Mouse (Mus musculus): ENCODE results near the gene Hells.

Hells gene

DNA sequence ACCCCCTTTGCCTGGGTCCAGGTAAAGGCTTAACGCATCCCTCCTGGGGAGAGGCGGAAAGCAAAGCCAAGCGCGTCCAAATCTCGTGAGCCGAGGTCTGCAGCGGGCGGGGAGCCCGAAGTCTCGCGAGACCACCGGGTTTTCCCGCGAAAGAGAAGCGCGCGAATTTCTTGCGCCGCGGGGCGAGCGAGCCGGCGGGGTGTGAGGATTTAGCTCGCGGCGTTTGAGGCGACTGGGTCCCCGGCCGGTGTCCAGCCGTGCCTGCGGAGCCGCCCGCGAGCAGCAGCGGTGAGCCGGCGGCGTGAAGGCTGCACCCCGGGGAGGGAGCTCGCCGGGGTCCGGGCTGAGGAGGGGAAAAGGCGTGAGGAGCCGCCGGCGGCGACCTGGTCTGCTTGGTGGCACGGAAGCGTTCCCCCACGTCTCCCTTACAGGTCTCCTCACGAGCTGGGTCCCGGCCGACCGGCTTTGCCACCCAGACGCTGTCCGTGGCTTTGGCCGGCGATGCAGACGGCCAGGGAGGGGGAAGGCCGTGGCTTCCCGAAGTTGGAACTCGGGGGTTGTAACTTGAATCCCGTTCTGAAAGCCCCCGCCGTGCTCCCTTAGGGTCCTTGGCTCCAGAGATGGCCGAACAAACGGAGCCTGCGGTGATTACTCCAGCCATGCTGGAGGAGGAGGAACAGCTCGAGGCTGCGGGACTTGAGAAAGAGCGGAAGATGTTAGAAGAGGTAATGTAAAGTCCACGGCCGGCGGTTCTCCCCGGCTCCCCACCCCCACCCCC lies at the start of gene Hells:
TSS of gene Hells (plus strand) at position 128 of the 778 bp plus-strand sequence.
- peak; percentile 54 to 74 for DNase-seq (ENCODE audit: low read depth in 1 of 2, low spot score in 2 of 2)

DNA sequence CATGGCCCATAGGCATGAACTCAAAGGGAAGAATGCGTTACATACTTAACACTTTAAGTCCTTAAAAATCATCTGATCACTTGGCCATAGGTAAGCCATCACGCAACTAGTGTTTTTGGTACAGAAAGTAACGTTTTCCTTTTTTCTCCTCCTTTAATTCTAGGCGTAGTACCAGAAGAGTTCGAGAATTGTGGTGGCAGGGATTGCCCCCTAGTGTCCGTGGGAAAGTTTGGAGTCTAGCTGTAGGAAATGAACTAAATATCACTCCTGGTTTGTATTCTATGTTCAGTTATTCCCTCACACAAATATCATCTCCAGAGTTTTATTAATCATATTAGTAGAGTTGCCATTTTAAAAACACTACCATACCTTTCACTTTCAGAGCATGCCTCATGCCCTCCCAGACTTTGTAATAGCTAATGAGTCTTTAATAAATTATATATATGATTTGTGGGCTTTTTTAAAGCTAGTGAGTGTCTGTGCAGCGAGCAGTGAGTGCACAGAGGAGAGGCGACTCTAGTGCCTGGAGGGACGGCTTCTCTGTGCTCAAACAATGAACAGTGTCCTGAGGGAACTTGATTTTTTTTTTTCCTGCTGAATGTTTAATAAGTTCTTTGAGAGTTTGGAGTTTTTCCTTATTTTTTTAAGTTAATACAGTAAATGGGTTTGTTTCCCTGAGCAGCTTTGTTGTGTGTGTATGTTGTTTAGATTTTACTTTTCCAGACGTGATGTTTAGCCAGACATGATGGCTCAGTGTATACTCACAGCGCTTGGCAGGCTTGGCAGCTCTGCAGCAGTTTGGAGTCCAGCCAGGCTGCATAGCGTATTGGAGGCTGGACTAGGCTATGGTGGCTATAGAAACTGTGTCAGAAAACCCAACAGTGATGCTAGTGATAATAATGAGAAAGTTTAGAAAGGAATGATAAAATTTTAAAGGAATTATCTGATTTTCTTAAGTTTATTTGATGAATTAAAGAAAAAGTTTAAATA lies 29.3 kb upstream of the Hells start:
- DNase-seq (ENCODE audit: low read depth in 1 of 2, low spot score in 2 of 2), result no peak

GRCm38 (mm10) chr19:38902501-38902900 lies 28.2 kb upstream of the Hells start:
- no peak for DNase-seq (ENCODE audit: low read depth in 1 of 2, low spot score in 2 of 2)

DNA sequence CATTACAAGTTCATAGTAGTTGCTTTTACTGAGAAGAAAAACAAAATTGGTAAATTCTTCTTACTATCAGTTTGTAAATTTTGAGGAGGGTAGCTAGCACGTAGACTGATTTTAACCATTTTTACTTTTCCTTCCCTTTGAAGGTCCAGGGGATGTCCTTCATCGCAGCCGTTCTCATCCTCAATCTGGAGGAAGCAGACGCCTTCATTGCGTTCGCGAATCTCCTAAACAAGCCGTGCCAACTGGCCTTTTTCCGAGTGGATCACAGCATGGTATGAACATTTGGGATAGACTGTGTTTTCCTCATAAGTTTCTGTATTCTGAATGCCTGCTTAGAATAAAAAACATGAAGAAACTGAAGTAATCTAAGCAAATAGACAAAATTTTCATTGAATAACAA lies 16.9 kb upstream of the Hells start:
- no peak for DNase-seq (ENCODE audit: low read depth in 1 of 2, low spot score in 2 of 2)

- no peak for DNase-seq (ENCODE audit: low read depth in 1 of 2, low spot score in 2 of 2)
Observed at GRCm38 (mm10) chr19:38914926-38915325, 15.8 kb upstream of the Hells start.

GRCm38 (mm10) chr19:38915677-38916076 lies 15.0 kb upstream of the Hells start:
- no peak for DNase-seq (ENCODE audit: low read depth in 1 of 2, low spot score in 2 of 2)

GRCm38 (mm10) chr19:38928481-38929158 lies 2.1 kb upstream of the Hells start:
- no peak for DNase-seq (ENCODE audit: low read depth in 1 of 2, low spot score in 2 of 2)

DNA sequence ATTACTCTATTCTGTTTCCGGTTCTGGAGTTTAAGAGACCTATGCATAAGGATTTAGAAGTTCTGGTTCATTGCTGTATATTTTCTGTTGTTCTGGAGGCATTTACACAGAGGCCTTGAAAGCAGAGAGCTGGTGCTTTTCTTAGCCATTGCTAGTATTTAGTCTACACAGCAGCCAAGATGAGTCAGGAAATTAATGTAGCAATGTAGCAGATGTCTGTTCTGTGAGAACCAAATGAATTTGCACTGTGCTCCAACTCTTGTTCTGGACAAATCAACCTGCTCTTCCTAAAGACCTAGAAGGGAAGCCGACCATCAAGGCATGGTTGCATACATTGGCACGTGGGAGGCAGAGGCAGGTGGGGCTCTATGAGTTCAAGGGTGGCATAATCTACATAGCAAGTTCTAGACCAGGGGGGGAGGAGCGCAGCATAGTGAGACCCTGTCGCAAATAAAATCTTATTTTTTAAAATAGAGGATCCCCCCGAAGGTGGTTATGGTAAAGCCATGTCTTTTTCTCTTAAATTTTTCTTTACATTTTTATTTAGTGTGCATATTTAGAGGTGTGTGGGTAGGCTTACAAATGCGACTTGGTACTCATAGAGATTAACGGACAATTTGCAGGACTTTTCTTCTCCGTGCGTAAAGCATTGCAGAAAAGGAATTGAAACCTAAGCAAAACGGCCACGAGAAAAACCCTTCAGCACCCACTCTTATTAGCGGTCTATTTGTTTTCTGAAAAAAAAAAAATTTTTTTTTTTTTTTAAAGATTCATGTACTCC lies 1.1 kb upstream of the Hells start:
- no peak for DNase-seq (ENCODE audit: low read depth in 1 of 2, low spot score in 2 of 2)

DNA sequence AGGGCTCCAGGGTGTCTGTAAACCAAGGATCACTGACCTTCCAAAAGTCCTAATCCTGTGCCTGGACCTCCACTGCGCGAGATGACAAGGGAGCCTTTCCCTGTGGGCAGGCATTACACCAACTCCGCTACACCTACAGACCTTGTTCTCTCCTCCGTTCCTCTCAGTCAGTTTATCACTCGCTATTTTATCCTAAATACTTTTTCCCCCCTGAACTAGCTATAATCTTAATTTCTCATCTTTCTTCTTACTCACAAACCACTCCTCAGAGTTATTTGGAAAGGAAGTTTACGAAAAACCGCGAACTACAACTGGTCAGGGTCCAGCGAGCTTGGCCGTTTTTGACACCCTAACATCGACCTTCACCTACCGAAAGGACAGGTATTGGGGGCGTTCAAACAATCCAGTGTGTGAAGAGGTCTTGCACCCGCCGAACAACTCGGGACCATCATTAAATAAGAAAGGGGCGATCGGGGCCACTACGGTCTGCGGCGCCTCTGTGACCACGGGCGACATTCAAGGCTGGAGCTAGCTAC lies 395 bp upstream of the Hells start:
- no peak for DNase-seq (ENCODE audit: low read depth in 1 of 2, low spot score in 2 of 2)

GRCm38 (mm10) chr19:38931566-38931890 lies 813 bp downstream of the Hells start:
- no peak for DNase-seq (ENCODE audit: low read depth in 1 of 2, low spot score in 2 of 2)

- DNase-seq (ENCODE audit: low read depth in 1 of 2, low spot score in 2 of 2), result no peak
Observed at GRCm38 (mm10) chr19:38944590-38945307, 14.0 kb downstream of the Hells start.

DNA sequence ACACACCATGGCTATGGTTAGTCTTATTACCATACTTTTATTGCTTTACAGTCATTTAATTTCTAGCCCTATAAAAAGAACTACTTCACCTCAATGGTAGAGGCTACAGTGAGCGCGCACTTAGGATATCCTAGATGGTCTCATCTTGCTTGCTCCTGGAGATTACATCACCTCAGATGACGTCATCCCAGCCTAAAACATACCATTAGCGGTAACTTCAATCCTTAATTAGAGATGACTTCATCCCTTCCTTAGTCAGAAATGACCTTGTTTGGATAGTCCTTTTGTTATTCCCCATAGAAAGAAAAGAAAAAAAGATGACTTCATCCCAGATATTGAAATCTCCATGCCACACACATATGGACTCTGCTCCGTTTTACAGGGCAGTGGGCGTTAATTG lies 40.0 kb downstream of the Hells start:
- no peak for DNase-seq (ENCODE audit: low read depth in 1 of 2, low spot score in 2 of 2)

- DNase-seq (ENCODE audit: low read depth in 1 of 2, low spot score in 2 of 2), result no peak
Observed at GRCm38 (mm10) chr19:38972581-38972980, 41.9 kb downstream of the Hells start.

DNA sequence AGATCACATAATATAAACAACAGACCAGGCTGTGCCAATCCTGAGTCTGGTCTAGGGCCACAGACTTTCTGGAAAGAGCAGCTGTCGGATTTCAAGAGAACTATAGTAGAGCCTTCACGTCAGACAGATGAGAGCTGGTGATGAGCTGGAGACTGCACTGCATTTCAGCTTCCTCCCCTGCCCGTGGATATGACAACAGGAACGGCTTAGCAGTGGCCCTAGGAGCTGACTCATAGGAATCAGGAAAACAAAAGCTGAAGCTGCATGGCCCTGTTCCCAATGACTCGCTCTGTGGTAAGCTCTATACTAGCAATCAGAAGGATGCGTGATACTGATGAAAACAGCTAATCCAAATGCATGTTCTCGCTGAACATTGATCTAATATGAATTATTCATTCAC lies 43.0 kb downstream of the Hells start:
- no peak for DNase-seq (ENCODE audit: low read depth in 1 of 2, low spot score in 2 of 2)

GRCm38 (mm10) chr19:38976269-38976668 lies 45.6 kb downstream of the Hells start:
- no peak for DNase-seq (ENCODE audit: low read depth in 1 of 2, low spot score in 2 of 2)

GRCm38 (mm10) chr19:38981966-38982365 lies 51.3 kb downstream of the Hells start:
- DNase-seq (ENCODE audit: low read depth in 1 of 2, low spot score in 2 of 2), result peak in 1 of 2 experiments; percentile 15

DNA sequence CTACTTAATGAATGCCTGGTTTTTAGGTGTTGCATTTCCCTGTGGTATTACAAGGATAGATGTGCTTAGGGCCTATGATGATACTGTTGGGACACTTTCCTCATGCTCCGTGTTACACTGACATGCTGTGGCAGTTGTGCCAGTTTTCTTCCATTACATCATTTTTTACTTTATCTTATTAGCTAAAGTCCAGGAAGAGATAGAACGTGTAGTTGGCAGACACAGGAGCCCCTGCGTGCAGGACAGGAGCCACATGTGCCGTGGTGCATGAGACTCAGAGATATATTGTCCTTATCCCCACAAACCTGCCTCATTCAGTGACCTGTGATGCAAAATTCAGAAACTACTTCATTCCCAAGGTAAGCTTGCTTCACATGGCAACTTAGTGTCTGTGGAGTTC lies 67.5 kb downstream of the Hells start:
- no peak for DNase-seq (ENCODE audit: low read depth in 1 of 2, low spot score in 2 of 2)

DNA sequence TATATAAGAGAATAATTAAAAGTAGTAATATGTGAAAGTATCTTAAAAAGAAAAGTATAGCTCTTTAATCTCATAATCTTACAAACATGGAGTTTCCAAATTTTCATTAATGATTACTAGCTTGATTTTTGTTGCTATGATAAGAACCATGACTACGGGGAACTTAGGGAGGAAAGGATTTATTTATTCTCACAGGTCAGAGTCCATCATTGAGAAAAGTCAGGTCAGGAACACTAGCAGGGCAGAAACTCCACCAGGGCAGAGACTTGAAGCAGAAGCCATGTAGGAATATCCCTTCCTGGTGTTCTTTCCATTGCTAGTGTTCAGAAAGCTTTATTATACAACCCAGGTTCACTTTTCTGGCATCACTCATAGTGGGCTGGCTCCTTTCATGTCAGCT lies 68.0 kb downstream of the Hells start:
- DNase-seq (ENCODE audit: low read depth in 1 of 2, low spot score in 2 of 2), result no peak

DNA sequence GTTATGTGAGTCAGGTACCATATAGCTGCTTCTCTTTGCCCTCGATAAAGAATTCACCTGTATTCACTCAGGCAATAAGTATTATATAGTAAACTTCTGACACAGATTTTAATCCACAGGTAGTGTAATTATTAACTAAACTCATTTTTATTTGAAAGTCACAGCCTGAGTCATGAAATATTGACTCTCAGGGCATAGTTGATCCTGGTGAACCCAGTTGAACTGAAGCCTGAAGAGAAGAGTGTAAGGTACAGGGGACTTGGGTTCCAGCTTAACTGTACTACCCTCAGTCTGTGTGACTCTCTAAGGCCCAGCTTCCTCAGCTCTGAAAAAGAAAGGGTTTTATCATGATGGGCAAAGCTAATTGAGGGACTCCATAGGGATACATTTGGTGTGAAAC lies 74.4 kb downstream of the Hells start:
- no peak for DNase-seq (ENCODE audit: low read depth in 1 of 2, low spot score in 2 of 2)

- DNase-seq (ENCODE audit: low read depth in 1 of 2, low spot score in 2 of 2), result no peak
Observed at GRCm38 (mm10) chr19:39006715-39007114, 76.0 kb downstream of the Hells start, which contains the start of gene Cyp2c55. Cyp2c55 (plus strand) TSS chr19:39007019.
